Mouse (Mus musculus) heart, postnatal 0 days (tissue): ENCODE data around the gene Akap2. TPM values are rescaled to one million over a fixed set of nuclear protein-coding genes. Genes with fewer than 3 reads are reported as not detected.

Experiments used
- ATAC-seq: fragments of 200-750 bp; cut with Nextera tagmentation; 2 replicates; pipeline ENCODE4 v1.8.0; 2017; ENCODE audit warnings: low read depth, moderate number of reproducible peaks, moderate library complexity; ENCODE audit not compliant: insufficient read depth
- DNase-seq: peaks from one replicate; pipeline ENCODE4 v3.0.0-alpha.2; 2016; ENCODE audit warnings: low spot score
- H3K27ac ChIP-seq: fragments of 300-500 bp; sonication (generic); 2 replicates; pipeline ENCODE4 v1.5.1; 2014; ENCODE audit warnings: low read depth, mild to moderate bottlenecking
- H3K27me3 ChIP-seq: fragments of 300-500 bp; sonication (generic); 2 replicates; pipeline ENCODE4 v1.6.1; 2014; ENCODE audit warnings: low read length, mixed read lengths; ENCODE audit not compliant: control insufficient read depth, insufficient read depth
- H3K36me3 ChIP-seq: fragments of 300-500 bp; sonication (generic); replicated peaks from 2 replicates; pipeline ENCODE4 v1.6.1; 2014; ENCODE audit warnings: low read length, mixed read lengths; ENCODE audit not compliant: control insufficient read depth, insufficient read depth
- H3K4me1 ChIP-seq: fragments of 300-500 bp; sonication (generic); 2 replicates; pipeline ENCODE4 v1.6.1; 2014; ENCODE audit warnings: antibody characterized with exemption; ENCODE audit not compliant: control insufficient read depth, insufficient read depth
- H3K4me2 ChIP-seq: fragments of 300-500 bp; sonication (generic); 2 replicates; pipeline ENCODE4 v1.6.1; 2014; ENCODE audit warnings: low read depth, mild to moderate bottlenecking, low read length, moderate library complexity
- H3K4me3 ChIP-seq: fragments of 300-500 bp; sonication (generic); 2 replicates; pipeline ENCODE4 v1.5.1; 2014; ENCODE audit warnings: low read depth, low read length
- H3K9ac ChIP-seq: fragments of 300-500 bp; sonication (generic); replicated peaks from 2 replicates; pipeline ENCODE4 v1.6.1; 2014; ENCODE audit warnings: low read depth, low read length, mixed read lengths
- H3K9me3 ChIP-seq: fragments of 300-500 bp; sonication (generic); replicated peaks from 2 replicates; pipeline ENCODE4 v1.6.1; 2016; ENCODE audit warnings: low read length; ENCODE audit not compliant: control insufficient read depth
- CTCF ChIP-seq: IDR thresholded peaks from 2 replicates; pipeline ENCODE4 v1.5.1; 2016; ENCODE audit warnings: antibody characterized with exemption, control low read depth, low read depth
- EP300 ChIP-seq: IDR thresholded peaks from 2 replicates; pipeline ENCODE4 v1.6.1; 2016; ENCODE audit warnings: antibody characterized with exemption, low read depth
- WGBS: fragments of 180-500 bp; shearing (Covaris S2); extraction: QIAGEN DNeasy Blood & Tissue Kit; methylation state at CpG from one replicate; pipeline ENCODE4 v1.1.7; 2014; 5-methylcytosine and 5-hydroxymethylcytosine counted together
- polyA plus RNA-seq: library from polyadenylated mRNA; unstranded; fragments of >200 nt; fragmentation: Nextera tagmentation; extraction: Ambion mirVana; gene quantifications from 2 replicates; pipeline ENCODE4 v1.2.1, GENCODE M21; 2015
- total RNA-seq: library from RNA; depleted of rRNA; stranded (reverse); fragments of >200 nt; gene quantifications from 2 replicates; pipeline ENCODE4 v1.2.3, GENCODE M21; 2014; ENCODE audit warnings: low replicate concordance; rRNA removed

The Akap2 gene
- total RNA-seq (64.1 and 65.5 TPM in 2 replicates), polyA plus RNA-seq (33.8 and 37.7 TPM in 2 replicates)

- 91% methylated on average over 9 of the region's 9 CpGs for WGBS
- Histone ChIP-seq H3K27me3 (no peaks in the 10 kb centered on the region), H3K36me3 (0 out of 2 replicates have a peak, but pooled peaks cover 4% of the 10 kb centered on the region), H3K4me1 (0 out of 2 replicates have a peak, but pooled peaks cover 4% of the 10 kb centered on the region), H3K4me2 (no peak within 1 kb of the TSS), H3K9ac (no peak within 1 kb of the TSS), H3K9me3 (no peaks in the 10 kb centered on the region), H3K27ac (no peak within 1 kb of the TSS), H3K4me3 (no peak within 1 kb of the TSS)
- ATAC-seq (no peak), DNase-seq (no peak)
- TF ChIP-seq CTCF = no peak
- no peak for TF ChIP-seq EP300
These were observed at the start of gene Akap2 for GRCm38 (mm10) chr4:57717354-57717753. Gene Akap2, plus strand, starts transcription at chr4:57717657.

GRCm38 (mm10) chr4:57670813-57671469, 46.5 kb upstream of the Akap2 start:
- DNase-seq = peak; percentile 91
- H3K36me3 ChIP-seq = no peaks in the 10 kb centered on the region; the same call in 1 of the 2 replicates
- H3K27ac ChIP-seq = peak overlapping the region; percentile 85
- no peak overlapping the region for H3K4me3 ChIP-seq
- no peaks in the 10 kb centered on the region for H3K9me3 ChIP-seq
- H3K27me3 ChIP-seq = no peaks in the 10 kb centered on the region
- TF ChIP-seq EP300 (peak; percentile 93), CTCF (peak; percentile 53)
- 15% methylated on average over 7 of the region's 7 CpGs for WGBS
- H3K4me2 ChIP-seq = peak overlapping the region; percentile 29; the same call in 1 of the 2 replicates
- peak; percentile 79 for ATAC-seq
- H3K4me1 ChIP-seq = peaks cover 51% of the 10 kb centered on the region
- H3K9ac ChIP-seq = no peak overlapping the region

GRCm38 (mm10) chr4:57672541-57672940, 44.9 kb upstream of the Akap2 start:
- no peaks in the 10 kb centered on the region for H3K9me3 ChIP-seq
- peaks cover 48% of the 10 kb centered on the region for H3K4me1 ChIP-seq
- H3K36me3 ChIP-seq = no peaks in the 10 kb centered on the region; the same call in 1 of the 2 replicates
- ATAC-seq (no peak), DNase-seq (no peak)
- H3K27ac ChIP-seq = peak overlapping the region; percentile 85; the same call in 1 of the 2 replicates
- no peaks in the 10 kb centered on the region for H3K27me3 ChIP-seq
- WGBS = 66% methylated on average over 4 of the region's 4 CpGs
- H3K4me2 ChIP-seq = no peak overlapping the region
- TF ChIP-seq EP300 (no peak), CTCF (no peak)
- no peak overlapping the region for H3K9ac ChIP-seq
- H3K4me3 ChIP-seq = no peak overlapping the region

- TF ChIP-seq EP300 (0 out of 2 replicates have a peak, but pooled peaks have one; percentile 14), CTCF (peak; percentile 96)
- H3K27ac ChIP-seq = peak overlapping the region; percentile 85
- no peaks in the 10 kb centered on the region; the same call in none of the 2 replicates for H3K36me3 ChIP-seq
- no peaks in the 10 kb centered on the region for H3K9me3 ChIP-seq
- H3K4me3 ChIP-seq = no peak overlapping the region
- H3K27me3 ChIP-seq = no peaks in the 10 kb centered on the region
- 0 out of 2 replicates have a peak, but pooled peaks have one; percentile 14 for ATAC-seq
- peak; percentile 77 for DNase-seq
- peak overlapping the region; percentile 41 for H3K4me2 ChIP-seq
- WGBS = 20% methylated on average over 12 of the region's 12 CpGs
- H3K9ac ChIP-seq = no peak overlapping the region
- H3K4me1 ChIP-seq = peaks cover 48% of the 10 kb centered on the region
These were observed 44.2 kb upstream of the Akap2 start for GRCm38 (mm10) chr4:57672996-57673906.

- WGBS = 55% methylated on average over 7 of the region's 7 CpGs
- no peak for ATAC-seq
- Histone ChIP-seq H3K36me3 (no peaks in the 10 kb centered on the region; the same call in 1 of the 2 replicates), H3K9me3 (no peaks in the 10 kb centered on the region), H3K4me2 (no peak overlapping the region), H3K4me3 (no peak overlapping the region), H3K9ac (no peak overlapping the region), H3K27me3 (no peaks in the 10 kb centered on the region), H3K27ac (peak overlapping the region; percentile 85), H3K4me1 (peaks cover 45% of the 10 kb centered on the region)
- TF ChIP-seq EP300 (no peak), CTCF (no peak)
- DNase-seq = no peak
These were observed 43.1 kb upstream of the Akap2 start for GRCm38 (mm10) chr4:57674351-57674750.
